ENCODE assay signal across 8 mouse cellular contexts in genomic region chr5:134232111-134232510, GRCm38 (mm10). TPM values are rescaled to one million over a fixed set of nuclear protein-coding genes. Genes with fewer than 3 reads are reported as not detected.
DNase-seq lines count a peak whose midpoint lies in the region; ATAC-seq and TF ChIP-seq lines count a peak whose summit lies in the region.

No protein-coding gene starts in this region.

- H3K4me3 ChIP-seq in midbrain, embryonic 10.5 days: no peak overlapping the region
- H3K4me3 ChIP-seq in midbrain, postnatal 0 days (ENCODE audit: low read depth, low read length): no peak overlapping the region
- no peak overlapping the region for H3K4me3 ChIP-seq in intestine, postnatal 0 days (ENCODE audit: low read depth, low read length)
- H3K4me3 ChIP-seq in cerebellum, adult 2 months (replicated peaks; ENCODE audit: insufficient read depth, low read depth, low read length): no peak overlapping the region
- no peak overlapping the region for H3K4me3 ChIP-seq in hindbrain, embryonic 13.5 days

- H3K27me3 ChIP-seq in midbrain, embryonic 10.5 days (ENCODE audit: low read depth, poor library complexity, severe bottlenecking): no peaks in the 10 kb centered on the region
- H3K27me3 ChIP-seq in midbrain, postnatal 0 days (ENCODE audit: insufficient read depth, low read length): no peaks in the 10 kb centered on the region
- H3K27me3 ChIP-seq in intestine, postnatal 0 days (replicated peaks; ENCODE audit: control insufficient read depth, insufficient read depth, low read length): no peaks in the 10 kb centered on the region
- H3K27me3 ChIP-seq in cerebellum, adult 2 months (ENCODE audit: control insufficient read depth, insufficient read depth, low read length): no peaks in the 10 kb centered on the region
- H3K27me3 ChIP-seq in hindbrain, embryonic 13.5 days: no peaks in the 10 kb centered on the region

- peaks cover 20% of the 10 kb centered on the region for H3K36me3 ChIP-seq in midbrain, embryonic 10.5 days
- peaks cover 11% of the 10 kb centered on the region for H3K36me3 ChIP-seq in midbrain, postnatal 0 days (ENCODE audit: insufficient read depth, low read length)
- peaks cover 9% of the 10 kb centered on the region; the same call in 1 of the 2 replicates for H3K36me3 ChIP-seq in intestine, postnatal 0 days (ENCODE audit: control insufficient read depth, insufficient read depth)
- peaks cover 18% of the 10 kb centered on the region for H3K36me3 ChIP-seq in hindbrain, embryonic 13.5 days

- no peaks in the 10 kb centered on the region for H3K9me3 ChIP-seq in midbrain, embryonic 10.5 days (replicated peaks)
- H3K9me3 ChIP-seq in midbrain, postnatal 0 days (ENCODE audit: low read length): no peaks in the 10 kb centered on the region
- H3K9me3 ChIP-seq in intestine, postnatal 0 days (ENCODE audit: control insufficient read depth): no peaks in the 10 kb centered on the region
- no peaks in the 10 kb centered on the region for H3K9me3 ChIP-seq in hindbrain, embryonic 13.5 days

- no peak for TF ChIP-seq POLR2A in cerebellum, adult 2 months (IDR thresholded peaks at IDR 0.05; ENCODE audit: borderline replicate concordance, insufficient read depth, low read length)

- H3K4me2 ChIP-seq in midbrain, postnatal 0 days (ENCODE audit: low read depth, low read length, poor library complexity, severe bottlenecking): no peak overlapping the region
- peak overlapping the region; percentile 35 for H3K4me2 ChIP-seq in intestine, postnatal 0 days (replicated peaks; ENCODE audit: low read depth)
- no peak overlapping the region for H3K4me2 ChIP-seq in hindbrain, embryonic 13.5 days

- no peak for ATAC-seq in midbrain, postnatal 0 days (ENCODE audit: low FRiP score)
- ATAC-seq in intestine, postnatal 0 days: peak; percentile 58
- peak; percentile 40 for ATAC-seq in megakaryocyte, adult 5-6 weeks (ENCODE audit: poor library complexity, severe bottlenecking)
- no peak for ATAC-seq in hindbrain, embryonic 13.5 days (ENCODE audit: low FRiP score)

- DNase-seq in midbrain, embryonic 10.5 days (ENCODE audit: low spot score): no peak
- no peak for DNase-seq in midbrain, postnatal 0 days (ENCODE audit: low spot score)
- DNase-seq in thymus, postnatal 36 days: peak; percentile 46 to 62
- DNase-seq in frontal cortex, postnatal 25 days (ENCODE audit: low spot score in 2 of 2): no peak
- DNase-seq in cerebellum, adult 2 months: no peak

- H3K4me1 ChIP-seq in midbrain, embryonic 10.5 days: peaks cover 46% of the 10 kb centered on the region
- no peaks in the 10 kb centered on the region for H3K4me1 ChIP-seq in midbrain, postnatal 0 days (ENCODE audit: insufficient read depth, low read length)
- 0 out of 2 replicates have a peak, but pooled peaks cover 3% of the 10 kb centered on the region for H3K4me1 ChIP-seq in intestine, postnatal 0 days (replicated peaks; ENCODE audit: control insufficient read depth, insufficient read depth, low read length)
- H3K4me1 ChIP-seq in cerebellum, adult 2 months (ENCODE audit: control insufficient read depth, insufficient read depth, low read length): peaks cover 2% of the 10 kb centered on the region; the same call in 1 of the 2 replicates
- peaks cover 24% of the 10 kb centered on the region for H3K4me1 ChIP-seq in hindbrain, embryonic 13.5 days (replicated peaks)

- 88% methylated on average over 6 of the region's 6 CpGs for WGBS in midbrain, embryonic 10.5 days
- 78% methylated on average over 6 of the region's 6 CpGs for WGBS in midbrain, postnatal 0 days
- 22% methylated on average over 6 of the region's 6 CpGs for WGBS in intestine, postnatal 0 days
- WGBS in cerebellum, adult 2 months: 76% methylated on average over 6 of the region's 6 CpGs
- 80% methylated on average over 6 of the region's 6 CpGs for WGBS in hindbrain, embryonic 13.5 days

- no peak for TF ChIP-seq CTCF in midbrain, postnatal 0 days (IDR thresholded peaks at IDR 0.05)
- no peak for TF ChIP-seq CTCF in intestine, postnatal 0 days (IDR thresholded peaks at IDR 0.05; ENCODE audit: low read depth)
- no peak for TF ChIP-seq CTCF in cerebellum, adult 2 months (IDR thresholded peaks at IDR 0.05; ENCODE audit: borderline replicate concordance, insufficient read depth, low read depth, low read length)

- H3K27ac ChIP-seq in midbrain, embryonic 10.5 days (replicated peaks): peak overlapping the region; percentile 43; the same call in 1 of the 2 replicates
- H3K27ac ChIP-seq in midbrain, postnatal 0 days (ENCODE audit: low read depth, low read length): no peak overlapping the region
- H3K27ac ChIP-seq in intestine, postnatal 0 days (ENCODE audit: low read depth, low read length): 0 out of 2 replicates have a peak overlapping the region, but pooled peaks have one; percentile 17
- no peak overlapping the region for H3K27ac ChIP-seq in cerebellum, adult 2 months (ENCODE audit: insufficient read depth, low read length)
- H3K27ac ChIP-seq in hindbrain, embryonic 13.5 days: no peak overlapping the region

- H3K9ac ChIP-seq in midbrain, postnatal 0 days (replicated peaks; ENCODE audit: low read length, poor library complexity, severe bottlenecking): no peak overlapping the region
- no peak overlapping the region for H3K9ac ChIP-seq in intestine, postnatal 0 days (ENCODE audit: low read depth, low read length)
- no peak overlapping the region for H3K9ac ChIP-seq in hindbrain, embryonic 13.5 days

RNA-seq across cellular contexts. Expression of gene Ncf1, which starts 2.7 kb away (rescaled TPM):
- polyA plus RNA-seq in midbrain, embryonic 10.5 days (2016; fragmentation: Nextera tagmentation; extraction: Ambion mirVana): 2.6 and 2.7 TPM in 2 replicates
- 4.3 and 9.2 TPM in 2 replicates for total RNA-seq in midbrain, postnatal 0 days (2014; rRNA removed)
- 2.1 and 2.2 TPM in 2 replicates for polyA plus RNA-seq in midbrain, postnatal 0 days (2015; fragmentation: Nextera tagmentation; extraction: Ambion mirVana)
- 2.1 TPM in 2 replicates for polyA plus RNA-seq in intestine, postnatal 0 days (2015; fragmentation: Nextera tagmentation; extraction: Ambion mirVana)
- 284 and 306 TPM in 2 replicates for total RNA-seq in megakaryocyte, adult 5-6 weeks (2015)
- total RNA-seq in megakaryocyte, adult 5-6 weeks (2017): 339 and 371 TPM in 2 replicates
- 2.5 and 3.0 TPM in 2 replicates for polyA plus RNA-seq in cerebellum, adult 2 months (2012; rRNA removed)
- polyA plus RNA-seq in hindbrain, embryonic 13.5 days (2015; fragmentation: Nextera tagmentation; extraction: Ambion mirVana): 2.3 and 3.5 TPM in 2 replicates

RNA-seq across cellular contexts. Expression of gene Gtf2ird2, which starts 48.3 kb away (rescaled TPM):
- 7.1 and 8.9 TPM in 2 replicates for polyA plus RNA-seq in midbrain, embryonic 10.5 days (2016; fragmentation: Nextera tagmentation; extraction: Ambion mirVana)
- 17.3 and 27.0 TPM in 2 replicates for total RNA-seq in midbrain, postnatal 0 days (2014; rRNA removed)
- 14.7 and 15.5 TPM in 2 replicates for polyA plus RNA-seq in midbrain, postnatal 0 days (2015; fragmentation: Nextera tagmentation; extraction: Ambion mirVana)
- 2.9 and 3.6 TPM in 2 replicates for polyA plus RNA-seq in intestine, postnatal 0 days (2015; fragmentation: Nextera tagmentation; extraction: Ambion mirVana)
- 2.7 and 4.4 TPM in 2 replicates for total RNA-seq in megakaryocyte, adult 5-6 weeks (2015)
- total RNA-seq in megakaryocyte, adult 5-6 weeks (2017): 2.5 and 3.2 TPM in 2 replicates
- polyA plus RNA-seq in cerebellum, adult 2 months (2012; rRNA removed): 17.6 and 18.4 TPM in 2 replicates
- polyA plus RNA-seq in hindbrain, embryonic 13.5 days (2015; fragmentation: Nextera tagmentation; extraction: Ambion mirVana): 12.8 and 14.1 TPM in 2 replicates

RNA-seq across cellular contexts. Expression of gene Rcc1l, which starts 55.5 kb away (rescaled TPM):
- polyA plus RNA-seq in midbrain, embryonic 10.5 days (2016; fragmentation: Nextera tagmentation; extraction: Ambion mirVana): 35.9 and 38.0 TPM in 2 replicates
- 15.1 and 16.2 TPM in 2 replicates for total RNA-seq in midbrain, postnatal 0 days (2014; rRNA removed)
- 20.1 and 21.2 TPM in 2 replicates for polyA plus RNA-seq in midbrain, postnatal 0 days (2015; fragmentation: Nextera tagmentation; extraction: Ambion mirVana)
- 14.7 and 16.1 TPM in 2 replicates for polyA plus RNA-seq in intestine, postnatal 0 days (2015; fragmentation: Nextera tagmentation; extraction: Ambion mirVana)
- 2.9 and 3.4 TPM in 2 replicates for total RNA-seq in megakaryocyte, adult 5-6 weeks (2015)
- total RNA-seq in megakaryocyte, adult 5-6 weeks (2017): 1.8 and 2.1 TPM in 2 replicates
- polyA plus RNA-seq in cerebellum, adult 2 months (2012; rRNA removed): 15.7 and 16.5 TPM in 2 replicates
- polyA plus RNA-seq in hindbrain, embryonic 13.5 days (2015; fragmentation: Nextera tagmentation; extraction: Ambion mirVana): 19.9 and 20.4 TPM in 2 replicates

Comparison
In these comparisons a context has a peak if more than half of its experiments do, and no peak if none do; other contexts are left out.
1. H3K27ac ChIP-seq: peak in midbrain, embryonic 10.5 days (single experiment) and intestine, postnatal 0 days (single experiment); none in midbrain, postnatal 0 days (single experiment), cerebellum, adult 2 months (single experiment) and hindbrain, embryonic 13.5 days (single experiment).
2. DNase-seq: peak in thymus, postnatal 36 days (2 of 2); none in midbrain, embryonic 10.5 days (single experiment), midbrain, postnatal 0 days (single experiment), frontal cortex, postnatal 25 days (0 of 2) and cerebellum, adult 2 months (0 of 2).
3. ATAC-seq: peak in intestine, postnatal 0 days (single experiment) and megakaryocyte, adult 5-6 weeks (single experiment); none in midbrain, postnatal 0 days (single experiment) and hindbrain, embryonic 13.5 days (single experiment).